In genomic region chr17:14714782-14715181, GRCm38 (mm10) we compare ENCODE assay signal across 14 mouse cellular contexts. TPM values are rescaled to one million over a fixed set of nuclear protein-coding genes. Genes with fewer than 3 reads are reported as not detected.
A peak's percentile ranks its signal among the peaks of the same experiment; 100 is the strongest.
DNase-seq lines count a peak whose midpoint lies in the region; ATAC-seq and TF ChIP-seq lines count a peak whose summit lies in the region.
"Had no signal": no experiment of that assay in that cellular context is flagged by ENCODE, and none has a peak within 500 bp of the region (broad histone marks: within the 10 kb centered on the region; RNA-seq: fewer than 3 reads in every experiment).

No protein-coding gene starts in this region.

- no peak for TF ChIP-seq CTCF in intestine, postnatal 0 days (IDR thresholded peaks at IDR 0.05; ENCODE audit: low read depth)
- TF ChIP-seq CTCF in layer of hippocampus, adult 2 months (conservative IDR thresholded peaks at IDR 0.05) = no peak

- no peaks in the 10 kb centered on the region for H3K9me3 ChIP-seq in intestine, embryonic 14.5 days (ENCODE audit: control insufficient read depth, low read length)
- no peaks in the 10 kb centered on the region for H3K9me3 ChIP-seq in intestine, postnatal 0 days (ENCODE audit: control insufficient read depth)
- H3K9me3 ChIP-seq in hindbrain, embryonic 12.5 days (replicated peaks) = no peaks in the 10 kb centered on the region
- H3K9me3 ChIP-seq: limb, embryonic 13.5 days had no signal

- H3K4me1 ChIP-seq in intestine, embryonic 14.5 days (replicated peaks; ENCODE audit: control insufficient read depth, insufficient read depth, low read length) = no peaks in the 10 kb centered on the region
- no peaks in the 10 kb centered on the region for H3K4me1 ChIP-seq in intestine, postnatal 0 days (replicated peaks; ENCODE audit: control insufficient read depth, insufficient read depth, low read length)
- peaks cover 11% of the 10 kb centered on the region; the same call in 1 of the 2 replicates for H3K4me1 ChIP-seq in hindbrain, embryonic 12.5 days
- H3K4me1 ChIP-seq: limb, embryonic 13.5 days had no signal

- no peak overlapping the region for H3K4me2 ChIP-seq in intestine, embryonic 14.5 days (ENCODE audit: low read length)
- H3K4me2 ChIP-seq in intestine, postnatal 0 days (replicated peaks; ENCODE audit: low read depth) = no peak overlapping the region
- H3K4me2 ChIP-seq in hindbrain, embryonic 12.5 days (replicated peaks) = no peak overlapping the region
- H3K4me2 ChIP-seq: limb, embryonic 13.5 days had no signal

- H3K27me3 ChIP-seq in intestine, embryonic 14.5 days (replicated peaks; ENCODE audit: control insufficient read depth, insufficient read depth, low read length) = no peaks in the 10 kb centered on the region
- no peaks in the 10 kb centered on the region for H3K27me3 ChIP-seq in intestine, postnatal 0 days (replicated peaks; ENCODE audit: control insufficient read depth, insufficient read depth, low read length)
- peaks cover 7% of the 10 kb centered on the region for H3K27me3 ChIP-seq in hindbrain, embryonic 12.5 days
- H3K27me3 ChIP-seq: limb, embryonic 13.5 days had no signal

- no peak overlapping the region for H3K9ac ChIP-seq in intestine, embryonic 14.5 days (ENCODE audit: low read length)
- H3K9ac ChIP-seq in intestine, postnatal 0 days (ENCODE audit: low read depth, low read length) = no peak overlapping the region
- no peak overlapping the region for H3K9ac ChIP-seq in hindbrain, embryonic 12.5 days
- H3K9ac ChIP-seq: limb, embryonic 13.5 days had no signal

- peak; percentile 51 for DNase-seq in intestine, embryonic 14.5 days (ENCODE audit: low spot score)
- peak; percentile 58 for DNase-seq in brain, adult 2 months (ENCODE audit: low read depth, low spot score)
- DNase-seq in lung, postnatal 36 days = peak; percentile 33
- no peak for DNase-seq in urinary bladder, adult 18-20 months (ENCODE audit: low spot score in 2 of 2)
- DNase-seq in layer of hippocampus, adult 2 months (ENCODE audit: low spot score in 2 of 2) = no peak
- DNase-seq: gastrocnemius, postnatal 36 days; kidney, postnatal 14 days; right cerebral cortex, postnatal 14 days; thymus, adult 18-20 months had no signal

- ATAC-seq in intestine, embryonic 14.5 days (replicated peaks; ENCODE audit: low FRiP score, low TSS enrichment, low read depth) = no peak; the same call in 1 of the 2 replicates
- no peak for ATAC-seq in intestine, postnatal 0 days
- ATAC-seq in hindbrain, embryonic 12.5 days (ENCODE audit: low FRiP score) = peak; percentile 72

- H3K4me3 ChIP-seq in intestine, embryonic 14.5 days (ENCODE audit: low read depth, low read length) = no peak overlapping the region
- H3K4me3 ChIP-seq in intestine, postnatal 0 days (ENCODE audit: low read depth, low read length) = no peak overlapping the region
- H3K4me3 ChIP-seq in hindbrain, embryonic 12.5 days = no peak overlapping the region
- H3K4me3 ChIP-seq in layer of hippocampus, adult 2 months = no peak overlapping the region
- H3K4me3 ChIP-seq: limb, embryonic 13.5 days had no signal

- H3K27ac ChIP-seq in intestine, embryonic 14.5 days (ENCODE audit: low read depth) = no peak overlapping the region
- no peak overlapping the region for H3K27ac ChIP-seq in intestine, postnatal 0 days (ENCODE audit: low read depth, low read length)
- no peak overlapping the region for H3K27ac ChIP-seq in hindbrain, embryonic 12.5 days
- H3K27ac ChIP-seq in layer of hippocampus, adult 2 months = no peak overlapping the region
- H3K27ac ChIP-seq: limb, embryonic 13.5 days had no signal

- 63% methylated on average over 8 of the region's 8 CpGs for WGBS in intestine, embryonic 14.5 days
- WGBS in intestine, postnatal 0 days = 82% methylated on average over 8 of the region's 8 CpGs
- 36% methylated on average over 8 of the region's 8 CpGs for WGBS in hindbrain, embryonic 12.5 days

- no peaks in the 10 kb centered on the region for H3K36me3 ChIP-seq in intestine, embryonic 14.5 days (ENCODE audit: control insufficient read depth, insufficient read depth, low read length)
- H3K36me3 ChIP-seq in intestine, postnatal 0 days (ENCODE audit: control insufficient read depth, insufficient read depth) = no peaks in the 10 kb centered on the region
- H3K36me3 ChIP-seq in hindbrain, embryonic 12.5 days = no peaks in the 10 kb centered on the region
- H3K36me3 ChIP-seq: limb, embryonic 13.5 days had no signal

RNA-seq across cellular contexts. Expression of gene Thbs2, which starts 20.7 kb away (rescaled TPM):
- 55.6 and 59.1 TPM in 2 replicates for polyA plus RNA-seq in intestine, embryonic 14.5 days (2014; fragmentation: Nextera tagmentation; extraction: Ambion mirVana)
- polyA plus RNA-seq in intestine, postnatal 0 days (2015; fragmentation: Nextera tagmentation; extraction: Ambion mirVana) = 20.5 and 20.9 TPM in 2 replicates
- polyA plus RNA-seq in hindbrain, embryonic 12.5 days (2016; fragmentation: Nextera tagmentation; extraction: Ambion mirVana) = 15.1 and 20.6 TPM in 2 replicates
- 1 to 10 TPM; 3.3 to 3.6 TPM for total RNA-seq in layer of hippocampus, adult 2 months (2021)
- total RNA-seq: MEL; neutrophil, adult 5-6 weeks had no signal

Comparison
In these comparisons a context has a peak if more than half of its experiments do, and no peak if none do; other contexts are left out.
1. DNase-seq: peak in intestine, embryonic 14.5 days (single experiment), brain, adult 2 months (single experiment) and lung, postnatal 36 days (single experiment); none in urinary bladder, adult 18-20 months (0 of 2) and layer of hippocampus, adult 2 months (0 of 2).